Mouse (Mus musculus): ENCODE results near the gene Gm17332. TPM values are rescaled to one million over a fixed set of nuclear protein-coding genes. Genes with fewer than 3 reads are reported as not detected.
"Not testable (repeated sequence)": the region's sequence is repeated elsewhere in the genome, so short reads cannot be mapped to it uniquely, and the experiment has no call there.

The Gm17332 gene
- not detected in 2 replicates for polyA plus RNA-seq (2015; fragmentation: Nextera tagmentation; extraction: Ambion mirVana)

- Histone ChIP-seq H3K9me3 (replicated peaks) (no peaks in the 10 kb centered on the region), H3K36me3 (replicated peaks) (no peaks in the 10 kb centered on the region), H3K4me3 (replicated peaks) (no peak within 1 kb of the TSS), H3K9ac (no peak within 1 kb of the TSS), H3K27ac (replicated peaks) (no peak within 1 kb of the TSS), H3K27me3 (no peaks in the 10 kb centered on the region), H3K4me2 (no peak within 1 kb of the TSS), H3K4me1 (replicated peaks) (no peaks in the 10 kb centered on the region)
- ATAC-seq (ENCODE audit: insufficient read depth): no peak
These were observed at the start of gene Gm17332 for GRCm38 (mm10) chr11:31182362-31182761. Gm17332 (minus strand) TSS chr11:31182462.

DNA sequence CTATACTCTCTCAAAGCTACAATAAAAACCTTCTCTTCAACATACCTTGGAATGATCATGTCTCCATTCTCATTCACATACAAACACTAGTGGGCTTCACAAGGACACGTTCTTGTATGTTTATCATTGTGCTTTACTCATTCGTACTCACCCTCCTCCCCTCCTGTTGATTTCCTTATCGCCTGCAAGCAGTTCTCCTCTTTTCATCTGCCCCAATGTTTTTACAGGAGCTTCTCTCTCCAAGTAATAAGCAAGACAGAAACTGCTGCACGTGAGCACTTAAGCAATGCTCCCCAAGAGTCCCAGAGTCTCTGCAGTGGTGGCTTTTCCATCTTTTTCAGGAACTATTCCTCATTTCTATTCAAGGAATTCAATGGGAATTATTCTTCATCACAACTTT, 47.7 kb upstream of the Gm17332 start:
- no peak for ATAC-seq (ENCODE audit: insufficient read depth)
- no peaks in the 10 kb centered on the region for H3K4me1 ChIP-seq (replicated peaks)
- no peak overlapping the region for H3K9ac ChIP-seq
- no peaks in the 10 kb centered on the region for H3K36me3 ChIP-seq (replicated peaks)
- no peaks in the 10 kb centered on the region for H3K9me3 ChIP-seq (replicated peaks)
- H3K4me2 ChIP-seq: no peak overlapping the region
- H3K27ac ChIP-seq (replicated peaks): no peak overlapping the region
- H3K27me3 ChIP-seq: no peaks in the 10 kb centered on the region
- 37% methylated on average over 4 of the region's 4 CpGs for WGBS (ENCODE audit: insufficient replicate concordance)
- no peak overlapping the region for H3K4me3 ChIP-seq (replicated peaks)

GRCm38 (mm10) chr11:31225359-31225758, 43.1 kb upstream of the Gm17332 start:
- 67% methylated on average over 1 of the region's 1 CpGs for WGBS (ENCODE audit: insufficient replicate concordance)
- Histone ChIP-seq H3K27ac (replicated peaks) (no peak overlapping the region), H3K9me3 (replicated peaks) (no peaks in the 10 kb centered on the region), H3K9ac (no peak overlapping the region), H3K27me3 (no peaks in the 10 kb centered on the region), H3K36me3 (replicated peaks) (no peaks in the 10 kb centered on the region), H3K4me1 (replicated peaks) (no peaks in the 10 kb centered on the region), H3K4me2 (no peak overlapping the region), H3K4me3 (replicated peaks) (no peak overlapping the region)
- ATAC-seq (ENCODE audit: insufficient read depth): no peak

DNA sequence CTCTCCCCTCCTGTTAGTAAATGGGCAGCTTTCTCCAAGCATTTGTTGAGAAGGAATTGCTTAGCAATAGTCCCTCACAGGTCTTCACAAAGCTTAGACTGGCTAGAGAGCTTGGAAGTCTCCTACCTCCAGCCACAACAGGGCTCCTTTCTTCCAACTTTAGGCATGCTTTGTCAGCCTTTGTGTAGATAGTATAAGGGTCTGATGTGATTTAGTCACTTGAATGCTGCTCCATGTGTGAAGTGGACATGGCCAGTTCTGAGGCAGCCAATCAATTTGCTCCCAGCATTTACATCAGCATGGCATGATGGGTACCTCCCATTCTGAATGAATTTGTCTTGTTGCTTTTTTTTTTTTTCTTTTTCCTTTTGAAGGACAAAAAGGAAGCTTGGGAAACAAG, 35.7 kb upstream of the Gm17332 start:
- Histone ChIP-seq H3K4me1 (replicated peaks) (no peaks in the 10 kb centered on the region), H3K4me3 (replicated peaks) (no peak overlapping the region), H3K36me3 (replicated peaks) (no peaks in the 10 kb centered on the region), H3K4me2 (no peak overlapping the region), H3K27me3 (no peaks in the 10 kb centered on the region), H3K27ac (replicated peaks) (no peak overlapping the region), H3K9ac (no peak overlapping the region), H3K9me3 (replicated peaks) (no peaks in the 10 kb centered on the region)
- ATAC-seq (ENCODE audit: insufficient read depth): no peak

- no peaks in the 10 kb centered on the region for H3K4me1 ChIP-seq (replicated peaks)
- no peak for ATAC-seq (ENCODE audit: insufficient read depth)
- no peak overlapping the region for H3K4me2 ChIP-seq
- no peak overlapping the region for H3K9ac ChIP-seq
- 66% methylated on average over 3 of the region's 3 CpGs for WGBS (ENCODE audit: insufficient replicate concordance)
- H3K36me3 ChIP-seq (replicated peaks): no peaks in the 10 kb centered on the region
- no peaks in the 10 kb centered on the region for H3K9me3 ChIP-seq (replicated peaks)
- H3K4me3 ChIP-seq (replicated peaks): no peak overlapping the region
- no peak overlapping the region for H3K27ac ChIP-seq (replicated peaks)
- H3K27me3 ChIP-seq: no peaks in the 10 kb centered on the region
These were observed 13.5 kb upstream of the Gm17332 start for GRCm38 (mm10) chr11:31195621-31196363.

- ATAC-seq (ENCODE audit: insufficient read depth): no peak
- Histone ChIP-seq H3K4me3 (replicated peaks) (no peak overlapping the region), H3K27ac (replicated peaks) (no peak overlapping the region), H3K9me3 (replicated peaks) (no peaks in the 10 kb centered on the region), H3K4me2 (no peak overlapping the region), H3K9ac (no peak overlapping the region), H3K36me3 (replicated peaks) (no peaks in the 10 kb centered on the region), H3K4me1 (replicated peaks) (no peaks in the 10 kb centered on the region), H3K27me3 (no peaks in the 10 kb centered on the region)
- WGBS (ENCODE audit: insufficient replicate concordance): 55% methylated on average over 2 of the region's 2 CpGs
These were observed 12.5 kb upstream of the Gm17332 start for GRCm38 (mm10) chr11:31194761-31195160.

DNA sequence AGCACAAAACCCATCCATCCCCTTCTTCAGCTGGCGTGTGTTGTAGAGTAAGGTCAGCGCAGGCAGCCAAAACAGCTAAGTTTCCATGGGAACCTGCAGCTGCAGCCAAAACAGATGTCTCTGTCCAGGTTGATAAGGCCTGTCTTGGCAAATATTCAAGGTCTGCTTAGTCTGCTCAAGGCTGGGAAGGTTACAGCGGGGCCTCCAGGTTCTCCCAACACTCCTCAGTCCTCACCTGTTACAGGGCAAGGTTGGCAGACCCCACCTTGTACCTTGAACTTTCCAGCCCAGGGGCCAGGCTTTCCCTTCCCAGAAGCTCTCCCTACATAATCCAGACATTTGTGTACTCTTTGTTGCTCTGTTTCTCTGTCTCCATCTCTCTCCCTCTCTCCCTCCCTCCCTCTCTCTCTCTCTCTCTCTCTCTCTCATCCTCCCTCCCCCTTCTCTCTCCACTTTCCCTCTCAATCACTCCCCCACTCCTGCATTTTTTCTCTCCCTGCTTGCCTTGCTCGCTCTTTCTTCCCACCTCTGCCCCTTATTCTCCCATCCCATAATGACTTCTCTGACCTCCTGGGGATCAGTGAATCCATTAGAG, 12.1 kb downstream of the Gm17332 start:
- no peaks in the 10 kb centered on the region for H3K9me3 ChIP-seq (replicated peaks)
- no peaks in the 10 kb centered on the region for H3K4me1 ChIP-seq (replicated peaks)
- peak; percentile 90 for ATAC-seq (ENCODE audit: insufficient read depth)
- H3K27ac ChIP-seq (replicated peaks): peak overlapping the region; percentile 60
- no peaks in the 10 kb centered on the region for H3K27me3 ChIP-seq
- no peak overlapping the region for H3K4me3 ChIP-seq (replicated peaks)
- H3K36me3 ChIP-seq (replicated peaks): no peaks in the 10 kb centered on the region
- 10% methylated on average over 4 of the region's 4 CpGs for WGBS (ENCODE audit: insufficient replicate concordance)
- H3K9ac ChIP-seq: no peak overlapping the region
- H3K4me2 ChIP-seq: peak overlapping the region; percentile 56

GRCm38 (mm10) chr11:31169161-31170051, 12.9 kb downstream of the Gm17332 start:
- 5% methylated on average over 21 of the region's 21 CpGs for WGBS (ENCODE audit: insufficient replicate concordance)
- Histone ChIP-seq H3K4me2 (peak overlapping the region; percentile 56), H3K36me3 (replicated peaks) (no peaks in the 10 kb centered on the region), H3K4me3 (replicated peaks) (peak overlapping the region; percentile 26), H3K9ac (no peak overlapping the region), H3K4me1 (replicated peaks) (no peaks in the 10 kb centered on the region), H3K27me3 (no peaks in the 10 kb centered on the region), H3K9me3 (replicated peaks) (no peaks in the 10 kb centered on the region), H3K27ac (replicated peaks) (peak overlapping the region; percentile 60)
- ATAC-seq (ENCODE audit: insufficient read depth): peak; percentile 72

GRCm38 (mm10) chr11:31168831-31169160, 13.5 kb downstream of the Gm17332 start:
- ATAC-seq (ENCODE audit: insufficient read depth): no peak
- Histone ChIP-seq H3K4me3 (replicated peaks) (peak overlapping the region; percentile 26), H3K27ac (replicated peaks) (no peak overlapping the region), H3K9ac (no peak overlapping the region), H3K27me3 (no peaks in the 10 kb centered on the region), H3K36me3 (replicated peaks) (no peaks in the 10 kb centered on the region), H3K4me1 (replicated peaks) (no peaks in the 10 kb centered on the region), H3K4me2 (peak overlapping the region; percentile 56), H3K9me3 (replicated peaks) (no peaks in the 10 kb centered on the region)
- 30% methylated on average over 2 of the region's 2 CpGs for WGBS (ENCODE audit: insufficient replicate concordance)

DNA sequence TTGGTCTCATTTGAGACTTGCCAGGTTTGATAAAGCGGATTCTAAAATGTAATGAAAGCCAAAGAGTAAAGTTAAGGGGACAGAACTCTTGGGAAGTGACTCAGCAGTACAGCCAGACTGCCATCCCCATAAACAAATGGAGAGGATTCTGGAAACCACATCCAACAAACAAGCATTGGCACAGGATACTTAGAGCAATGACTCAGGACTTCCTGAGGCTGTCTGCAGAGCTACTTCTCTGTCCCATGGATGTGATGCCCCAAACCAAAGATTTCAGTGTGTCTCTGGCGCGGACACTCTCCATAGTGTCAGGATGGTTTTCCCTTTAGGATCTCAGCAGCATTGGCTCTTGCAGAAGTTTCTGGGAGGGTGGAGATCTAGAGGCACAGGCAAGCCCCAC, 25.2 kb downstream of the Gm17332 start:
- H3K36me3 ChIP-seq (replicated peaks): no peaks in the 10 kb centered on the region
- H3K4me3 ChIP-seq (replicated peaks): no peak overlapping the region
- H3K4me1 ChIP-seq (replicated peaks): peaks cover 4% of the 10 kb centered on the region; the same call in 1 of the 2 replicates
- no peak overlapping the region for H3K27ac ChIP-seq (replicated peaks)
- ATAC-seq (ENCODE audit: insufficient read depth): peak; percentile 37
- H3K9me3 ChIP-seq (replicated peaks): no peaks in the 10 kb centered on the region
- no peak overlapping the region for H3K9ac ChIP-seq
- whole genome bisulfite sequencing (ENCODE audit: insufficient replicate concordance): 62% methylated on average over 3 of the region's 3 CpGs
- H3K27me3 ChIP-seq: no peaks in the 10 kb centered on the region
- no peak overlapping the region for H3K4me2 ChIP-seq

GRCm38 (mm10) chr11:31138394-31138793, 43.9 kb downstream of the Gm17332 start:
- not testable (repeated sequence) for H3K9me3 ChIP-seq (replicated peaks); H3K36me3 ChIP-seq (replicated peaks); H3K4me3 ChIP-seq (replicated peaks); ATAC-seq (ENCODE audit: insufficient read depth); H3K4me2 ChIP-seq; H3K4me1 ChIP-seq (replicated peaks); H3K27me3 ChIP-seq; H3K9ac ChIP-seq; H3K27ac ChIP-seq (replicated peaks)
- 31% methylated on average over 1 of the region's 1 CpGs for WGBS (ENCODE audit: insufficient replicate concordance)
